Mouse (Mus musculus) thymus, postnatal 0 days (tissue): Measurements from ENCODE around the gene Myl10. TPM values are rescaled to one million over a fixed set of nuclear protein-coding genes. Genes with fewer than 3 reads are reported as not detected.
"Not testable (repeated sequence)": the region's sequence is repeated elsewhere in the genome, so short reads cannot be mapped to it uniquely, and the experiment has no call there.

ENCODE experiments used
- DNase-seq: peaks from one replicate; pipeline ENCODE4 v3.0.0-alpha.2; 2015; ENCODE audit warnings: low spot score
- polyA plus RNA-seq: library from polyadenylated mRNA; unstranded; fragments of >200 nt; fragmentation: Nextera tagmentation; extraction: Ambion mirVana; gene quantifications from 2 replicates; pipeline ENCODE4 v1.2.1, GENCODE M21; 2015

Gene Myl10
- 21.7 and 24.2 TPM in 2 replicates for polyA plus RNA-seq

DNA sequence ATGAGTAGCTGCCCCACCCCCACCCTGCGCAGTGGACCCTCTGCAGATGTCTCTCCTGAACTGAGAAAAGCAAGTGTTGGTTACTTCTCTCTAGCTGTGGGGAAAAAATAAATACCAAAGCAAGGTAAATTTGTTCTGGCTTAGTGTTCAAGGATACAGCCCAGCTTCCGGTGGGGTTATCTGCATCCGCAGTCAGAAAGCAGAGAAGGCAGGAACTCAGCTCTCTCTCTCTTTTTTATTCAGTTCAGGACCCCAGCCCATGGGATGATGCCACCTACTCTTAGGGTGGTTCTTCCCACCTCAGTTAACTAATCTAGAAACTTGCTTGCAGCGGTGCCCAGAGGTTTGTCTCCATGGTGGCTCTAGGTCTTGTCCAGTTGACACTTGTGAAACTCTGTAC, at the start of gene Myl10:
Myl10 (plus strand) TSS at position 363 of the 400 bp plus-strand sequence.
- peak; percentile 35 for DNase-seq

DNA sequence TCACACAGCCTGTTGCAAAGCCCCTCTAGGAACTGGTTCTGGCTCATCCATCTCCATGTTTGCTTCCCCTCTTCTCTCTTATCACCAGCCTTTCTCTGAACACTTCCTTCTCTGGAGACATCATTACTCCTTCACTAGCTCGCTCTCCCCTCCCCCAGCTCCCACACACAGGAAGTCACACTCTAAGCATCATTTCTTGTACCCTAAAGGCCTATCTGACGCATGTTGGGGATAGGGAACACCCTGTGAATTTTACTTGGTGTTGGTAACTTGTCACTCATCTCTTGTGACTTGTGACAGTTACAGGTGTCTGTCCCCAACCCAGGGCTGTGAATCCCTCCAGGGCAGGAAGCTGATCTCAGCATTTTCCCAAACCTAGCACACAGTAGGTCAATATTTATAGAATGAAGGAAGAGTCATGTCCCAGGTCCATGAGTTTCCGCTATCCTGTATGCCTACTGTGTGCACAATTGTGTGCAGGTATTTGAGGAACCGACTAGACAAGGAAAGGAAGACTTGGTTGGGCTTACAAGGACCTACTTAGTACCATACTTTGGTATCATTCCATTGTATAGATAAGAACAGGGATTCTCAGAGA, 46.1 kb upstream of the Myl10 start:
- DNase-seq = peak; percentile 57

DNA sequence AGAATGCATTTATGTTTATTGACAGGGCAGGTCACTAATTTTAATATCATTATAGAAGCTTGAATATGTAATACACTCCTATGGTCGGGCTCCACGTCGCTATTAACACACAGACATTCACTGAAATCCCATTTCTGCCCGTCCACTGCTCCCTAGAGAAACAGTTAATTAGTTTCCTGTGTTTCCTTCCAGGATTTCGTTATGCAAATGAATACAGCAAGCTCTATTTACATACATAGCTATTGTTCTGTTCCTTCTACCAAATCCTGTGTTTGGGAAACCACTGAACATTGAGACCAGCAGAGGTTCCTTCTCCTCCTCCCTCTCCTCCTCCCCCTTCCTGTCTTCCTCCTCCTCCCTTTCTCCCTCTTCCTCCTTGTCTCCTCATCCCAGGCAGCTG, 43.9 kb upstream of the Myl10 start:
- no peak for DNase-seq

DNA sequence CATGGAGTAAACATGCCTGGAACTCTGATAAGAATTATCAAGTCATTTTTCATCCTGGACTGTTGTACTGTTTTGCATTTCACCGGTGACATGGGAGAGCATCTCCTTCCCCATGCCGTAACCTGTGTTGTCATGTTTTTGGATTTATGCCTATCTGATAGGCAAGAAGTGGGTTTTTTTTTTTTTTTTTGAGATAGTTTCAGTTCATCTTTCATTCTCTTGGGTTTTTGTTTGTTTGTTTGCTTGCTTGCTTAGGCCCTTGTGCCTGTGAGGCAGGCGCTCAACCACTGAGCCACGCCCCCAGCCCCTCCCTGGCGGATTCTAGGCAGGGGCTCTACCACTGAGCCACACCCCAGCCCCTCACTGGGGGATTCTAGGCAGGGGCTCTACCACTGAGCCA, 43.3 kb upstream of the Myl10 start:
- DNase-seq = no peak

DNA sequence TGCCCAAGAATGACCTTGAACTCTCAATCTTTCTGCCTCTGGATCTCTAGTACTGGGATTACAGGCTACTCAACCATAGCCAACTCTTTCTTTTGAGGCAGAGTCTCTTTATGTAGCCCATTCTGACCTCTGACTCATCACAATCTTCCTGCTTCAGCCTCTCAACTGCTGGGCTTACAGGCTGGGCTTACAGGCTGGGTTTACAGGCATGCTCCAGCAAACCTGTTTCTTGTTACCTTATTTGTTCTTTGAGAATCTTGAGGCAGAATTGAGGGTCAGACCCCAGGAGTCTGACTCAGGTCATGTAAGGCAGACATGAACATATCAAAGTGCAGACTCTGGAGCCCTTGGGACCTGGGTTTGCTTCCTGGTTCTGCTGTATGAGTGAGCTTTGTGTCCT, 38.5 kb upstream of the Myl10 start:
- no peak for DNase-seq

DNA sequence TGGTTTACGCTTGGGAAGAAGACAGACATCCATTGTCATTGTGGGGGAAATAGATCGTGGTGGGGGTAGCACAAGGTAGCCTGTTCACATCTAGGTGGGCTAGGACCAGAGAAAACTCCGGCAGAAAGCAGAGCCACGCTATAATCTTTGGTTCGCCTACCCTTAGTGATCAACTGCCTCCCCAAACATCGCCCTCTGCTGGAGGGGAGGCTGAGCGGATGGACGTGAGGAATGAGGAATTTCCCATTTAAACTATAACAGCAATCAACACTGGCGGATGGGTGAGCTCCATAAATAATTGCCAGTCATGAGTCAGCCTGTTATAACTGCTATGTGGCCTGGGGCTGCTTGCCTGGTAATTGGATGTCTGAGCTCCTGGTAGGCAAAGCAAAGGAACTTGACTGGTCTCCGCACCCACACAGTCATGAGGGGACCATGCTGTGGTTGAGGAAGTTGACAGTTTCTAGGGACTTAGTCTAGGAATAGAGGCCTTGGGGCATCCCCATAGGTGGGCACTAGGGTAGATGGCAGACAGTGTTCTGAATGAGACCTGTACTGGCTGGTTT, 36.0 kb upstream of the Myl10 start:
- no peak for DNase-seq

DNA sequence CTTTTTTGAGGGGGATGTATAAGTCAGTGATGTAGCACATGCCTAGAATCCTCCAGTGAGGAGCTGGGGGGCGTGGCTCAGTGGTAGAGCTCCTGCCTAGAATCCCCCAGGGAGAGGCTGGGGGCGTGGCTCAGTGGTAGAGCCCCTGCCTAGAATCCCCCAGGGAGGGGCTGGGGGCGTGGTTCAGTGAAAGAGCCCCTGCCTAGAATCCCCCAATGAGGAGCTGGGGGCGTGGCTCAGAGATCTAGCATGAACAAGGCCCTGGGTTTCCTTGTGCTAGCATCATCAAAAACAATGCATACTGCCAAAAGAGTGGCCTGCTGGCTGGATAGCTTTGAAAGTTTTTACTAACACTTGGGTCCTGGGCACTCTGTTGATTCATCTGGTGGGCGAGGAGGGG, 32.2 kb upstream of the Myl10 start:
- not testable (repeated sequence) for DNase-seq

DNA sequence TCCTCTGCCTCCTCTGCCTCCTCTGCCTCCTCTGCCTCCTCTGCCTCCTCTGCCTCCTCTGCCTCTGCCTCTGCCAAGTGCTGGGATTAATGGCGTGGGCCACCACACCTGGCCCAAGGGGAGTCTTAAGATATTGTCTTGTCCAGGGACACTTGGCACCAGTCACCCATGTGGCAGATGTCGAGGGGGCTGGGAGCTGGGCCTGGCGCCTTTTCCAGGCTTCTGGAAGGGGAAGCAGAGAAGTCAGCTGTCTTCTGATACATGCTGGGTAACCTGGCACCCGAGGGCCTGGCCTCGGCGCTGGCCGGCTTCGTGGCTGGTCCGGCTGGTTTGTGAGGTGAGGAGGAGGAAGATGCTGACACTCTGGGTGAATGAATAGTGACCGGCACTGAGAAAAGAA, 30.7 kb upstream of the Myl10 start:
- DNase-seq = no peak

DNA sequence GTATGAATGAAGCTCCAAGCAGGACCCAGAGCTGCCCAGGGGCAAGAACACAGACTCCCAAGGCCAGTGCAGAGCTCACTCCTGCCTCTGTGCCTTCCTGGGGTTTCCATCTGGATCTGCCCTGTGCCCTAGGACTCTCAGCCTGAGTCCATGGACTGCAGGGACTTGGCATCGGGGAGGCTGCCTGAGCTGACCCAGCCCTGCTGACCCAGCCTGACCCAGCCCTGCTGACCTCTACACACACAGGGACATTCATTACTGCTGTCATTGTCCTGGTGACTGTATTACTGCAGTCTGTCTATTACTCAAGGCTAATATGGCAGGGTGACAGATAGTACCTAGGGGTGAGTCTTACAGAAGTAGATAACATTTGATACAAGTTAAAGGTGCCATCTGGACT, 30.1 kb upstream of the Myl10 start:
- DNase-seq = no peak

DNA sequence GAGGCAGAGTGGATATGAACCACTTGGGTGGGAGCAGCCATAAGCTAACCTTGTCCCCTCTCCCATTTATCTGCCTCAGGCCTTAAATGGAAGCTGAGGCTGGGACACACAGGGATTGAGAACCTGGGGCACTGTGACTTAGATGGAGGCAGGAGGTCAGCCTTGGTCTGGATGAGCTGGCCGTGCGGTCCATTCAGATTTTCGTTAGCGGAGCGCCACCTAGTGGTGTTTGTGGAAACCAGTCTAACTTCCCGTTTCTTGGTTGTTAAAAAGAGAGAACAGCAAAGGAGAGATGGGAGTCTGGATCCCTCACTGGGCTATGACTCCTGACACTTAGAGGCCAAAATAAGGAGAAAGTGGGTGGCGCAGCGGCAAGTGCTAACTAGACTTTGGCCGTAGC, 28.4 kb upstream of the Myl10 start:
- DNase-seq = peak; percentile 71

DNA sequence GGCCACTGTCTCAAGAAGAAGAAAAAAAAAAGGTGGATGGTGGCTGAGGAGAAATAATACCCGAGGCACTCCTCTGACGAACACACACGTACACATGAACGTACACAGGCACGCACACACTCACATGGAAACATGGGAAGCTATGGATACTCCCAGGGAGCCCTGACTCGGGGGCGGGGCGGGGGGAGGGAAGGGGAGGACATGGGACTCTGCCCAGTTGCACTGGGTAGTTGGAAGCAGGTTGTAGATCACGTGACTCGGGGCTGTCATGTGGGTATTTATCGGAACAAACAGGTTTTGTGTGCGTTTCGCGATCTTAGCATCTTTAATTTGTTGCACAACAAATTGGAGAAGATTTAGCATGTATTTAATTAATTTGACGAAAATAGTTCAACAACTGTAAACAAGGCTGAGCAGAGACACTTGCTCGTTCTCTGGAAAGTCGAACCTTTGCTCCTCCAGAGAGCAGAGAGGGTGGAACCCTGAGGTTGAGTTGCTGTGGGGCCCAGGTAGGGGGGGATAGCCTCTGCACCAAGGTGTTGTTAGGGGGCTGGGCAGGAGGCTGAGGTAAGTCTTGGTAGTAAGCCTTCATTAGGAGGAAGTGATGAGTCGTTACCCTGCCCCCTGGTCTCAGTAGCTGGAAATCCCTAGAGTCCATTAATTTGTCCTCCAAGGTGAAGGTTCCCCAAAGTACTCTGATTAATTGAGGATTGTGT, 16.5 kb upstream of the Myl10 start:
- no peak for DNase-seq

DNA sequence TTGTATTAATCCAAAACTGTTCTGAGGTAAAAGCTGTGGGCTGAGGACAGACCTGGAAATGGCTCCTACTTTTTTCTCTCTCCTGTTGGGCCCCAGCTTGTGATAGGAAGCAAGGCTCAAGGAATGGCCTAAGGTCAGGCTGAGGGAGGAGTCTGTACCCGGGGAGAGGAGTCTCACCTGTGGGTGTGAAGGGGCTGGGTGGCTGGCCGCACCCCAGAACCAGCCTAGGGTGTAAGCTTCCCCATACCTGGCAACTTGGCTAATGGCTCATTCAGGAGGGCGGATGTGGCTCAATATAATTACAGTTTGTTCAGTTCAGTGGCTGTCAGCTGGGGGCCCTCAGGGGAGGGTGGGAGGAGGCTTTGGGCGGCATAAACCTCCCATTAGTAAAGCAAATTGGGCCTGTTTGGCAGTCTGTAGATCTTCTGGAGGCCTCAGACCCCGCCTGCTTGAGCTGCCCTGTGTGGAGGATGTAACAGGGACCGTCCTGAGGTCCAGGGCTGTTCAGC, 14.1 kb upstream of the Myl10 start:
- DNase-seq = no peak

DNA sequence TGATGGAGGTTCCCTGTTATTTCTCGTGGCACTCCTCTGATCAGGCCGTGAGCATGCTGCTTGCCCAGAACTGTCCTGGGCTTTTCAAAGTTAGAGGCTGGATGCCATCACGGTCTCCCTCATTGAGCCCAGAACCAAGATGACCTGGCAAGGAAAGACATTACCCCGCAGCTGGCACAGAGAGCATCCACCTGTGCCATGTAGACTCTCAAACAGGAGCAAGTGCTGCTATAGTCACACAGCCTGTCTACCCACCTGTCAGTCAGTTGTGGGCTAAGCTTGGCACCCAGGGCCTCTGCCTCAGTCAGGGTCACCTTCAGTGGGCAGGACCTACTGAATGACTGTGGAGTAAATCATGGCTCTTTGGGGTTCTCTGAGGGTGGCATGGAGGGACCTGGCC, 6.6 kb upstream of the Myl10 start:
- DNase-seq = no peak

DNA sequence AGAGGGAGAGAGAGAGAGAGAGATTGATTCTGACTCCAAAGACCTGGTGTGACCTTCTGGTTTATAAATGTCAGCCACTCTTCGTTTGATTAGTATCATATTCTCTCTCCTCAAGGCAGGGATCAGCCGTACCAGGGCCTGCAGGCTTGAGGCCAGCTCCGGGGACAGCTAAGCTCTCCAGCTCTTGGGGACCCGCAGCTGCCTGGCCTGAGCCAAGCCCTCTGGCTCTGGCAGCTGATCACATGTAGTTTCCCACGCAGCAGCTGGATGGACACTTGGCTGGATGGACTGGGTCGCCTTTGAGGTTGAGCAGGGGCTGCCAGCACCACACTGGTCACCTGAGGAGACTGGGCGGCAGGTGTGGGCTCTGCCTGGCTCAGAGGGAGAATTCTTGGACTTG, 5.4 kb upstream of the Myl10 start:
- no peak for DNase-seq

DNA sequence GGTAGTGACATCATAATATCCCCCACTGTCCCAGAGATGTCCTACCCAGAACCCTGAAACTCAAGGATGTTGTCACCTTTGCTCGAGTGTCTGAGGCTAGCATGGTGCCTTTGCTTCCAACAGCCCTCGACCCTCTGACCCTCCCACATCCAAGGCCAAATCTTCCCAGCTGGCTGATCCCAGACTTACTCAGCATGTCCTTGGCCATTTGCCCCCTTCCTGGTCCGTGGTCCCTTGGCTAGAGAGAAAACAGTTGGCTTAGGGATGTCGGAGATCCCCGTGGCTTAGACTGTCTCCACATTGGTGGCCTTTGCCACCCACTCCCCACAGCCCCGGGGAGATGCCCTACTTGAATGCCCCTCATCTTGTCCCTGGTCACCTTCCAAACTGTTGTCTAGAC, 4.1 kb upstream of the Myl10 start:
- DNase-seq = no peak

DNA sequence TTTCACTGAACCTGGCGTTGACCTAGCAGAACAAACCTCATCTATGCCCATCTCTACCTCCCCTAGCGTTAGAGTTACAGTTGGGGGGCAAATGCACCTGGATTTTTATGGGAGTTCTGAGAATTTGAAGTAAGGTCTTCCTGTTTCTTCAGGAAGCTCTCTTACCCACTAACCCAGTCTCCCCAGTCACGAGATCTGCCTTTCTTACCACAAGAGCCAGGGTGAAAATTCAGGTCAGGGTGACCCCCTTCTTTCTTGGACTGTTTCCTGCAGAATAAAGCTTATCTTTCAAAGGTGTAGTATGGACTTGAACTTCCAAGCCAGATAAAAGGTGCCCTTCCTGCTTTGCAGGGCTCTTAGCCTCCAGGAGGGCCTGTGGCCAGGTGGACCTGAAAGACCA, 1.8 kb upstream of the Myl10 start:
- DNase-seq = peak; percentile 64

DNA sequence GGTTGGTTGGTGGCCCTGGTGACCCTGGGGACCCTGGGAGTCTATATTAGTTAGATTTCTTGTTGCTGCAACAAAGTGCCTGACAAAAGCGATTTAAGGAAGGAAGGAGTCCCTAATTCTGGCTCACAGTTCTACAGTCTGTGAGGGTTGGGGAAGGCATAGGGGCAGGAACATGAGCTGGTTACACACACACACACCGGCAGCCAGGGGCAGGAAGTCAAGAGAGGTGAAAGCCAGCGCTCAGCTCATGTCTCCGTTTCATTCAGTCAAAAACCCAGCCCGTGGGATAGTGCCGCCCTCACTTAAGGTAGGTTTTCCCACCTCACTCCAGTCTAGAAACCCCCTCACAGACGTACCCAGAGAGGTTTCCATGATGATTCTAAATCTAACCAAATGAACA, 472 bp downstream of the Myl10 start:
- peak; percentile 51 for DNase-seq

DNA sequence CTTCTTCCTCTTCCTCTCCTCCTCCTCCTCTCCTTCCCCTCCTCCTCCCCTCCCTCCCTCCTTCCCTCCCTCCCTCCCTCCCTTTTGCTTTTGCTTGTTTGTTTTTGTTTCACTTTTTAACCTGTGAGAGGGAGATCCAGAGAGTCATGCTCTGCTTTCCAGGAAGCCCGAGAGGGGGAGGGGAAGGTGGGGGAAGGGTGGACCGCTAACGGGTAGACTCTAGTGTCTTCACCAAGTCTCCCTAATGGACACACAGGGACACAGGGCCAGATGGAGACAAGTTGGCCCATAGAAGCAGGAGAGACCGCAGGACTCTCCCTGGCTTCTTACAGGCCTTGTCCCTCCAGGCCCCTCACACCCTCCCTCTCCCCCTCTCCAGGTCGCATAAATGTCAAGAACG, 2.0 kb downstream of the Myl10 start:
- no peak for DNase-seq

DNA sequence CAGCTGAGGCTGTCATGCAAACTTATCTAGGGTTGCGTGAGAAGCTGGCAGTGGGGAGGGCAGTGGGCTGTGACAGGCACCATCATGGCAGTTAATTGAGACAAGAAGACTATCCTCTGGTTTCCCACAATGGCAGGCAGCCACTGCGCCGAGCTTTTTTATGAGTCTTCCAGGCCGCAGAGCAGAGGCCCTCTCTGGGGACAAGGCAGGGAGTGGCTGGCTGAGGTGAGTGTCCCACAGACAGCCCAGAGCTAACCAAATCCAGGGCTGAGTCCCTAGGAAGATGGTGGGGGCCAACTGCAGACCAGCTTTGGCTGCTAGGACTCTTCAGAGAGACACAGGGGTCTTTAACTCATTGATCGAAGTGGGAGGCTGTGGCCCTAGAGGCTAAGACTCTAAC, 3.6 kb downstream of the Myl10 start:
- DNase-seq = no peak

DNA sequence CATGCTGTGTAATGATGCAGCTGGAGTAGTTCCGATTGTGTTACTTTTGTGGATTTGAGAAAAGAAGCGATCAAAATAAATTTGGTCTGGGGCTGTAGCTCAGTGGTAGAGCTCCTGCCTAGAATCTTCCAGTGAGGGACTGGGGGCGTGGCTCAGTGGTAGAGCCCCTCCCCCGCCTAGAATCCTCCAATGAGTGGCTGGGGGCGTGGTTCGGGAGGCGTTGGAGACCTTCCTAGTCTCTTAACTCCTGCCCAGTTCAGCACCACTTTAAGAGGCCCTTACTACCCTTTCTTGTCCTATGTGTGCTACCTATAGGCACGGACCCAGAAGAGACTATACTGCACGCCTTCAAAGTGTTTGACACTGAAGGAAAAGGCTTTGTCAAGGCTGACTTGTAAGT, 4.7 kb downstream of the Myl10 start:
- no peak for DNase-seq

DNA sequence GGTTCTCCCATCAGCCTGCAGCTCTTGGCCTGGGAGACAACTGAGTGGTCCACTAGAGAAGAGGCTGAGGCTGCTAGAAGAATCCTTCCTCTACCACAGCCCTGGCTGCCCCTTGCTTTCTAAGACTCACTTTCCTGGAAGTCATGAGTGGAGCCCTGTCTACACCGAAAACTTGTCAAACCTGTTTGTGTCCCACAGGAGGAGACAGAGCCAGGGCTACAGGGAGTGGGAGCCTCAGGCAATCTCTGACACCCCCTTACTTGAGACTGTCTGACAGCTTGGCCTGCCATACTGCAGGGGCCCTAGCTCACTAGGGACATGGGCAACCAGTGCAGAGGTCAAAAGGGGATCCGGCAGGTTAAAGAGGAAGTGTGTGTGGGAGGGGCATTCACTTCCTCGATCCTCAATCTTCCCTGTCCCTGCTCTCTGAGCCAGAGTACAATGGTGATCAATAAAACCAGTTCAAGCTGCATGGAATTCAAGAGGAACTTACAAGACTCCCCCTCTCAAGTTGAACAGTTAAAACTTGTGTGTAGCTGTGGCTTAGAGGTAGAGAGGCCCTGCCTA, 9.3 kb downstream of the Myl10 start:
- no peak for DNase-seq

DNA sequence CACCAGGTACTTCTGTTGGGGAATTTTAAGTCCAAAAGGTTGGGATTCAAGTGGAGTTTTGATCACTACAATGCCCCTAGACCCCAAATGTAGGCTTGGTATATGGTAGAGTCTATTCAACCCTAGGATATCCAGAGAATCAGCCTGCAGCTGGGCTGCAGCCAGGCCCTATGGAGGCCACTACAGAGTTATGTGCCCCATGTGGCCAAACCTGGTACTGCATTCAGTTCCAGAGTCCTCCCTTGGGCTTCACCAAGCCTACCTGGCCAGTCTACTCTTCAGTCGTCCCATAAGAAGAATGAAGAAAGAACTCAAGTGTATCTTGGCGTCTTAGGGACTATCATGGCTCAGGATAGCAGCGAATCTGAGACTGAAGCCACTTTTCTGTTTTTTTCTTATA, 10.8 kb downstream of the Myl10 start:
- DNase-seq = peak; percentile 73

DNA sequence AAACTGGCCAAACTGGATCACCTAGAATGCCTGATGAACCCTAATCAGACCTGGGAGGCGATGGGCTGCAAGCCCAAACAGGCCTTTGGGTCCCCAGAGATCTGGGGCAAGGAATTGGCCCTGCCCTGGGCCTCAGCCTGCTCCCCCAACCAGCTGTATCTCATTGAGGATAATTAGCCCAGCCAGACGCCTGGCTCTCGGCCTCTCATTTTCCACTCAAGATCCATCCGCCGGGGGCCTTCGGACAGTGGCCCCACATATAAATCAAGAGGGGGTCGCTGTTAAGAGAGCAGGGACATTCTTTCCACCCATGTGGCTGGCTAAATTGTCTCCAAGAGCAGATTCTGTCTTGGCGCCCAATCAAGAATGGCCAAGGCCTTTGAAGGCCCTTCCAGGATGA, 11.2 kb downstream of the Myl10 start:
- no peak for DNase-seq
